In the genomic region with DNA sequence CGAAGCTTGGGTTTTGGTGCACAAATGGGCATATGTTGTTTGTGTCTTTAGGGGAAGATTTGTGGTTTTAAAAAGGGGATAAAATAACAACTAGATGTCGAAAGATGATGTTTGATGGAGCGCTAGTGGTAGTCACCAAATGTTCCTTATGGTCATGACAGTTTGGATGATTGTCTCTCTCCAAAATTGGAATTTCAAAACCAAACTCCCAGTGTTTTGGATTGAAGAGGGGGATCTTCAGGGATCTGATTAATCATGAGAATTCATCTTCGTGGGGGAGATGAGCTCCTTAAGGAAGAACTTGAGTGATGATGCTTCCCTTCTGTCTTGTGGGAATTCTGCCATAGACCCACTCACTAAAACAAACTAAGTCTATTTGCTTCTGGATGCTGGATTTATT, we compare ENCODE assay signal across 23 mouse cellular contexts.
A peak's percentile ranks its signal among the peaks of the same experiment; 100 is the strongest.
DNase-seq lines count a peak whose midpoint lies in the region; ATAC-seq and TF ChIP-seq lines count a peak whose summit lies in the region.
"Had no signal": no experiment of that assay in that cellular context is flagged by ENCODE, and none has a peak within 500 bp of the region (broad histone marks: within the 10 kb centered on the region; RNA-seq: fewer than 3 reads in every experiment).

No protein-coding gene starts in this region.

- ATAC-seq in forebrain, postnatal 0 days: peak; percentile 74
- peak; percentile 62 for ATAC-seq in lung, embryonic 16.5 days (ENCODE audit: low read depth)
- ATAC-seq: activated CD4-positive, CD25-positive, alpha-beta regulatory T cell, adult 4 months; hindbrain, postnatal 0 days; Patski had no signal

- no peak overlapping the region for H3K4me3 ChIP-seq in forebrain, postnatal 0 days (ENCODE audit: low read depth, low read length)
- H3K4me3 ChIP-seq in forebrain, embryonic 10.5 days: no peak overlapping the region
- no peak overlapping the region for H3K4me3 ChIP-seq in lung, embryonic 16.5 days (ENCODE audit: low read length)
- H3K4me3 ChIP-seq: embryonic facial prominence, embryonic 15.5 days; erythroblast, embryonic 14.5 days; heart, adult 2 months; heart, embryonic 15.5 days; hindbrain, embryonic 13.5 days had no signal

- no peak overlapping the region for H3K27ac ChIP-seq in forebrain, postnatal 0 days (ENCODE audit: low read depth, low read length)
- H3K27ac ChIP-seq in forebrain, embryonic 10.5 days: no peak overlapping the region
- no peak overlapping the region for H3K27ac ChIP-seq in lung, embryonic 16.5 days (ENCODE audit: low read length)
- H3K27ac ChIP-seq: embryonic facial prominence, embryonic 15.5 days; heart, adult 2 months; heart, embryonic 15.5 days; hindbrain, embryonic 13.5 days; hindbrain, postnatal 0 days had no signal

- peak; percentile 30 for DNase-seq in forebrain, postnatal 0 days
- no peak for DNase-seq in forebrain, embryonic 10.5 days (ENCODE audit: extremely low spot score, low spot score)
- no peak for DNase-seq in lung, postnatal 14 days
- peak; percentile 7 to 12 for DNase-seq in layer of hippocampus, adult 8-10 months (ENCODE audit: low spot score in 2 of 2)
- DNase-seq in left cerebral cortex, postnatal 4 days: no peak
- DNase-seq in adrenal gland, postnatal 25 days: no peak
- DNase-seq: adrenal gland, postnatal 36 days; cerebellum, adult 2 months; cerebellum, postnatal 10 days; embryo, embryonic 11 days; gastrocnemius, postnatal 10 days; heart, adult 2 months; heart, postnatal 14 days had no signal

- no peak overlapping the region for H3K4me2 ChIP-seq in forebrain, postnatal 0 days (ENCODE audit: low read depth)
- no peak overlapping the region for H3K4me2 ChIP-seq in lung, embryonic 16.5 days (ENCODE audit: low read depth, low read length)
- H3K4me2 ChIP-seq: embryonic facial prominence, embryonic 15.5 days; heart, embryonic 11.5 days; heart, embryonic 15.5 days; hindbrain, embryonic 13.5 days had no signal

- no peak overlapping the region for H3K9ac ChIP-seq in forebrain, postnatal 0 days
- no peak overlapping the region for H3K9ac ChIP-seq in lung, embryonic 16.5 days (ENCODE audit: low read length)
- H3K9ac ChIP-seq: embryonic facial prominence, embryonic 15.5 days; heart, embryonic 15.5 days; hindbrain, embryonic 13.5 days had no signal

- no peak for TF ChIP-seq CTCF in forebrain, postnatal 0 days (IDR thresholded peaks at IDR 0.05; ENCODE audit: low read depth)

- H3K4me1 ChIP-seq in forebrain, postnatal 0 days (ENCODE audit: insufficient read depth): no peaks in the 10 kb centered on the region
- no peaks in the 10 kb centered on the region for H3K4me1 ChIP-seq in forebrain, embryonic 10.5 days
- H3K4me1 ChIP-seq in lung, embryonic 16.5 days (replicated peaks; ENCODE audit: control insufficient read depth, insufficient read depth, low read length): no peaks in the 10 kb centered on the region
- H3K4me1 ChIP-seq: embryonic facial prominence, embryonic 15.5 days; heart, embryonic 15.5 days; hindbrain, embryonic 13.5 days had no signal

- H3K36me3 ChIP-seq in forebrain, postnatal 0 days (ENCODE audit: insufficient read depth): no peaks in the 10 kb centered on the region
- H3K36me3 ChIP-seq in forebrain, embryonic 10.5 days (replicated peaks): no peaks in the 10 kb centered on the region
- no peaks in the 10 kb centered on the region for H3K36me3 ChIP-seq in lung, embryonic 16.5 days (ENCODE audit: control insufficient read depth, insufficient read depth, low read length)
- H3K36me3 ChIP-seq: embryonic facial prominence, embryonic 15.5 days; heart, embryonic 15.5 days; hindbrain, embryonic 13.5 days had no signal

- no peaks in the 10 kb centered on the region for H3K27me3 ChIP-seq in forebrain, postnatal 0 days (ENCODE audit: insufficient read depth, low read length)
- H3K27me3 ChIP-seq in forebrain, embryonic 10.5 days (ENCODE audit: poor library complexity, severe bottlenecking): no peaks in the 10 kb centered on the region
- no peaks in the 10 kb centered on the region for H3K27me3 ChIP-seq in lung, embryonic 16.5 days (ENCODE audit: control insufficient read depth, insufficient read depth, low read depth, low read length)
- H3K27me3 ChIP-seq: CH12.LX; embryonic facial prominence, embryonic 15.5 days; heart, embryonic 15.5 days; hindbrain, embryonic 13.5 days; Patski had no signal

- WGBS in forebrain, postnatal 0 days: 63% methylated on average over 4 of the region's 4 CpGs
- 91% methylated on average over 4 of the region's 4 CpGs for WGBS in forebrain, embryonic 10.5 days
- 59% methylated on average over 4 of the region's 4 CpGs for WGBS in lung, embryonic 16.5 days

- H3K9me3 ChIP-seq in forebrain, postnatal 0 days (ENCODE audit: low read length): no peaks in the 10 kb centered on the region
- H3K9me3 ChIP-seq in forebrain, embryonic 10.5 days: no peaks in the 10 kb centered on the region
- H3K9me3 ChIP-seq in lung, embryonic 16.5 days (ENCODE audit: control insufficient read depth, low read length): no peaks in the 10 kb centered on the region
- H3K9me3 ChIP-seq: embryonic facial prominence, embryonic 15.5 days; heart, embryonic 15.5 days; hindbrain, embryonic 13.5 days had no signal

- intact Hi-C loops in left cerebral cortex, postnatal 4 days (cut with DNase I): no loop called here

Comparison
In these comparisons a context has a peak if more than half of its experiments do, and no peak if none do; other contexts are left out.
1. DNase-seq: peak in forebrain, postnatal 0 days (single experiment) and layer of hippocampus, adult 8-10 months (2 of 2); none in forebrain, embryonic 10.5 days (single experiment), lung, postnatal 14 days (single experiment), left cerebral cortex, postnatal 4 days (single experiment) and adrenal gland, postnatal 25 days (single experiment).